Mouse (Mus musculus) macrophage (primary cell): ENCODE measurements at regions not wholly inside any gene's neighbourhood (a gene's known extent, or its start where the extent isn't known, plus 50 kb on each side); places are given as distances from the start of the nearest gene placed in this dataset.

Experiments used
- H3K27ac ChIP-seq: fragments of 350-480 bp; formaldehyde crosslinking; 2 replicates; pipeline ENCODE4 v1.9.0; 2021
- H3K36me3 ChIP-seq: fragments of 350-480 bp; formaldehyde crosslinking; 2 replicates; pipeline ENCODE4 v1.9.0; 2021; ENCODE audit errors: inconsistent target
- H3K4me3 ChIP-seq: fragments of 350-480 bp; formaldehyde crosslinking; 2 replicates; pipeline ENCODE4 v1.9.0; 2021; ENCODE audit errors: inconsistent target
- H3K79me2 ChIP-seq: fragments of 350-480 bp; formaldehyde crosslinking; 2 replicates; pipeline ENCODE4 v1.9.0; 2021; ENCODE audit errors: inconsistent target
- WGBS: methylation state at CpG from one replicate; pipeline ENCODE4 v1.1.7; 2026; ENCODE audit warnings: inconsistent platforms; ENCODE audit not compliant: missing documents; 5-methylcytosine and 5-hydroxymethylcytosine counted together

DNA sequence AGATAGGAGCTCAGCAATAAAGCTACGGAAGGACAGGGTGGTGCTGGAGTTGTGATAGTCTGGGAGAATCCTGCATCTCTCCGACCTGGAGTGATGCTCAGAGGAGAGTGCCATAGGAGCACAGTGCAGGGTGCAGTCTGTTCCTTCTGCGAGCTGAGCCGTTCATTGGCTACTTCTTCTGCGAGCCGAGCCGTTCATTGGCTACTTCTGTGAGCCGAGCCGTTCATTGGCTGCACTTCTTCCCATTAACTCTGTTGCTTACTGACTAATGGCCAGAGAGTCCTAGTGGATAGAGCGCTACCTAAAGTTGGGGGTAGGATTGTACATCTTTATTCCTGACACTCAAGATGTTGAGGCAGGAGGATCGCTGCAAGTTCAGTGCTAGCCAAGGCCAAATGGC, 222.3 kb upstream of the Map3k1 start:
- Histone ChIP-seq H3K36me3 (no peaks in the 10 kb centered on the region), H3K27ac (no peak overlapping the region), H3K4me3 (no peak overlapping the region), H3K79me2 (no peaks in the 10 kb centered on the region)
- 93% methylated on average over 11 of the region's 11 CpGs for WGBS

GRCm38 (mm10) chr13:112031631-112032320, 223.0 kb upstream of the Map3k1 start:
- H3K27ac ChIP-seq, result no peak overlapping the region
- H3K4me3 ChIP-seq, result no peak overlapping the region
- 95% methylated on average over 24 of the region's 24 CpGs for WGBS
- no peaks in the 10 kb centered on the region for H3K36me3 ChIP-seq
- H3K79me2 ChIP-seq, result no peaks in the 10 kb centered on the region

DNA sequence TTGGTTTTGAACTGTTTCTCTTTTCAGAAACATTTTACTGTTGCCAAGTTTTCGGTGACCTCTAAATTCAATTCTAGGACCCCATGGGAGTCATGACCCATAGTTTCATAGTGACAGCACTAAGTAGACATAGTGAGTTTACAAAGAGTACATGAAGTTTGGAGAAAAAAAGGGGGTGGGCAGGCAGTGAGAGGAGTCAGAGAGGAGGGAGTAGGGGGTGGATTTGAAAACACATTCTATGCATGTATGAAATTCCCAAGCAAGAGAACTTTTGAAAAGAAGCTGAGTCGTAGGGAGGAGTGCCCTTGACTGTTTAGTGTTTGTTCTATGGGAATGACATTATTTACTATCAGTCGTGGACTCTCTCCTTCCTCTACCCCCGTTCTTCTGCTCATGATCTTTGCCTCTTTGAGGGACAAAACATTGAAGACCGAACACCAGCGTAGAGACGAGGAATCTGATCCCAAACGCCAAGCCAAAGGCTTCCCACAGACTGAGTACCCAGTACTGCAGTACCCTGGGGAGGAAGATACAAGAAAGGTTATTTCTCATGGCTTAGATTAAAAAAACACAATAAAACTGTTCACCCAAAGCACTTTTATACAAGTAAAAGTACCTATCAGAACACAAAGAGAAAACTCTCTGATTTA, 229.1 kb upstream of the Map3k1 start:
- Histone ChIP-seq H3K27ac (no peak overlapping the region), H3K79me2 (no peaks in the 10 kb centered on the region), H3K4me3 (no peak overlapping the region), H3K36me3 (no peaks in the 10 kb centered on the region)
- WGBS, result 93% methylated on average over 8 of the region's 8 CpGs

DNA sequence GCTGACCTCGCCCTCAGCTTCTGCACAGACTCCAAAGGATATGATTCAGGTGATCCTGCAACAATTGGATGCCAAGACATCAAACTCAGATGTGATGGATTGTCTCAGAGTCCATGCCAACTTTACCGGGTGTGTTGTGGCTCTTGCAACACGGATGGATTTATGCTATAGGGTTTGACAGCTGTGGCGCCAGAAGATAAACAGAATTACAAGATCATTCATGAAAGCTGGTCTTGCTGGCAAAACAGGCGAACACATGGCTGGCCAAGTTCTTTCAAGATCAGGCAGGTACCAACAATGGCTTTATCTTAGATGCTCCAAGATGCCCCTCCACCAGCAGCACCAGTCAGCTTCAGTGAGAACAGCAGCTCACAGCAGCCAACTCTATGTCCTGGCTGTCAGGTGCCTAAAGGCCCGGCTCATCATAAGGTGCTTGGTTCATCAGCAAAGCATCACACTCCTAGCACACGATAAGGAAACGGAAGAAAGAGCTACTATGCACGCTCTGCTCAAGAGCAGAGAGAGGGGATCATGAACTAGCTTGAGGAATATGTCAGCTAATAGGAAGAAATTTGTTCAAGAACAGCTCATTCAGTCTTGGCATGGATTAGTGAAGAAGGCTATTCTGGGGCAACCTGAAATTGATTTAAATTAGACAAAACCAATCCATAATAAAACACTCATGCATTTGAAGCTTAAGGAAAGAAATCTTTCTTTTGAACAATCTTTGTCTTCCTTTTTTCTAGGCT, 229.9 kb upstream of the Map3k1 start:
- no peaks in the 10 kb centered on the region for H3K36me3 ChIP-seq
- 91% methylated on average over 9 of the region's 9 CpGs for WGBS
- no peak overlapping the region for H3K4me3 ChIP-seq
- no peak overlapping the region for H3K27ac ChIP-seq
- no peaks in the 10 kb centered on the region for H3K79me2 ChIP-seq

DNA sequence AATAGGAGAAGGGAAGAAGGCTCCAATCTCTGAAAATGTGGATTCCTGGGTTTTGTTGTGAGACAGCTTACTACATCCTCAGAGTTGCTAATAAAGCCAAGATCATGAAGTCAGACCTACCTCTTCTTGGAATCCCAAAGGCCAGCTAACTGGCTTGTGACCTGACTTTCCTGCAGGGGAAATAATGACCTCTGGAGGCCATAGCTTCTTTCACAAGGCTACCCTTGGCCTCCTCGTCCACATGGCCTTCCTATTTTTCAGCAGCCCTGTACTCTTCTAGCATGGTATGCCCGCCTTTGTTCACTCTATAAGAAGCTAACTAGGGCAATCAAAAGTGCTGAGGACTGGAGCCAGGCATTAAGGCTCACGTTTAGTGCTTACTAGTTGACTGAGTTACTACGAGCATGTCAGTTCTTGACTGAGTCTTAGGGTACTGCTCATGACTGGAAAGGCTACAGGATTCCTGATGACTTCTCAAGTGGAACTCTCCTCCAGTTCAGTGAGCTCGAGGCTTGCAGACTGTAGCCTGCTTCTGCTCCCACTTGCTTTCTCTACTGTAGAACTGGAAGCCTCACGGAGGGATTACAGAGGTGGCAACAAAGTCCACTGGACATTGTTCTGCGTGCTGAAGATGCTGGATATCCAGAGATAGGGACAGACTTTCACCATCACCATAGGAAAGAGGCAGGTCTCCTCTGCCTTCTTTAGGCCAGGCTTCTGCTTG, 230.8 kb upstream of the Map3k1 start:
- no peak overlapping the region for H3K4me3 ChIP-seq
- 95% methylated on average over 7 of the region's 7 CpGs for WGBS
- no peaks in the 10 kb centered on the region for H3K79me2 ChIP-seq
- no peaks in the 10 kb centered on the region for H3K36me3 ChIP-seq
- H3K27ac ChIP-seq, result no peak overlapping the region

DNA sequence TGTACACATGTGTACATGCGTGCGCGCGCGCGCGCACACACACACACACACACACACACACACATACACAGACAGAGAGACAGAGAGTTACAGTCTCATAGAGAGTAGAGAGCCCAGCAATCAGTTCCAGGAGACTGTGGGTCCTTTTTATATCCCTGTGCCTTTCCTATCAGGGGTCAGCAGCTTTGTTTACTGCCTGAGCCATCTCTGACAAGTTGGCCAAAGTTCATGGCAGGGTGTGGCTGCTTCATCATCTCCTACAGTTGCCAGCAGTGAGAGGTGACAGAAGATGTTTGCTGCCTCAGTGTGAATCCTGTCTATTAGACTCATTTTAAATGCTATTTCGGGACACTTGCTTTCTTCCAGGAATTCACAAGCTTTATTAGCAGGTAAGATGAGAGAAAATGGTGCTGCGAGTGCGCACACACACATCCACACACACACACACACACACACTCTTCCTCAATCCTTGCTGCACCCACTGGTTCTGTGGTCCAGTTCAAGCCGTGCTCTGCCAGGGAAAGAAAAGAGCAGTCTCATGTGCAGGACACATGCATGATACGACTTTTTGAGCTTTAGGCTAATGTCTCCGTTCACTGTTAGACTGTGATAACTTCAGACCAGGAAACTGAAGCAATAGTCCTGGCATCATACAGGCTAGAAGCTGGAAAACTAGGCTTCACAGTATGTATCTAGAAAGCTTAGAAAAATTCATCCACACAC, 234.9 kb upstream of the Map3k1 start:
- no peak overlapping the region for H3K4me3 ChIP-seq
- H3K79me2 ChIP-seq, result no peaks in the 10 kb centered on the region
- no peaks in the 10 kb centered on the region for H3K36me3 ChIP-seq
- WGBS, result 97% methylated on average over 13 of the region's 13 CpGs
- no peak overlapping the region for H3K27ac ChIP-seq

DNA sequence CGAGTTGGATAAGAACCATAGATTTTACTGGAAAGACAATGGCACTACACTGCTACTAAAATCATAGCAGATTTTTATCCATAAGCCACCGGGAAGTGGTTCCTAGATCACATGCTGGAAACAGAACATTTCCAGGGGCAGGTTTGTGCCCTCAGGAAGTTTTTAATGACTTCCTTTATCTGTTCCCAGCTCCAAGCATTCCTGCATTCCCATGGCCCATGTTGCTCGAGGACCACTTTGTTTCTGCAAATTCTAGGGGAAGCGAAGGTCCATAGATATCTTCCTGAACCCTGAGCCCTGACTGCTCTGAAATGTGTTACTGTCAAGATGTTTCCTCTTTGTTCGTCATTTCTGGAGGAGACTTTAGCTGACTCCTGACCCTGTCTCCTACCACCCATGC, 235.6 kb upstream of the Map3k1 start:
- 74% methylated on average over 5 of the region's 5 CpGs for WGBS
- H3K36me3 ChIP-seq, result no peaks in the 10 kb centered on the region
- no peak overlapping the region for H3K27ac ChIP-seq
- no peak overlapping the region for H3K4me3 ChIP-seq
- H3K79me2 ChIP-seq, result no peaks in the 10 kb centered on the region

GRCm38 (mm10) chr13:112046247-112047211, 237.7 kb upstream of the Map3k1 start:
- 96% methylated on average over 12 of the region's 15 CpGs for WGBS
- no peaks in the 10 kb centered on the region for H3K79me2 ChIP-seq
- no peak overlapping the region for H3K4me3 ChIP-seq
- no peaks in the 10 kb centered on the region for H3K36me3 ChIP-seq
- no peak overlapping the region for H3K27ac ChIP-seq

DNA sequence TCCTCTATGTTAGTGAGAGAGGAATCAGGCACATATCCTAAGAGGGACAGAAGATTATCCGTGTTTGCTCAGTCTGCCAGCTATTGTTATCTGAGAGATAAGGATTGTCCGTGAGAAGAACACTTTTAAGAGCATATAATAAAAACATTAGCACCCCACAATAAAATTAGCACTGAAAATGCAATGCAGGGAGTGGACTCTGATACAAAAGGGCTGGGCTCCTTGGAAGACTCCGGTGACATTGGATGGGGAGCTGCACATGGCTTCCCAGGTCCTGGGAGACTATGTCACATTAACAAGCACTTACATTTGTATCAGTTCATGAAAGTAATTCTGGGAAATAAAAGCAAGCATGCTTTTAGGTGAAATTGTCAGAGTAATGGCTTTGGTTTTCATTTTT, 238.6 kb upstream of the Map3k1 start:
- Histone ChIP-seq H3K27ac (no peak overlapping the region), H3K79me2 (no peaks in the 10 kb centered on the region), H3K4me3 (no peak overlapping the region), H3K36me3 (no peaks in the 10 kb centered on the region)
- WGBS, result 89% methylated on average over 3 of the region's 3 CpGs

DNA sequence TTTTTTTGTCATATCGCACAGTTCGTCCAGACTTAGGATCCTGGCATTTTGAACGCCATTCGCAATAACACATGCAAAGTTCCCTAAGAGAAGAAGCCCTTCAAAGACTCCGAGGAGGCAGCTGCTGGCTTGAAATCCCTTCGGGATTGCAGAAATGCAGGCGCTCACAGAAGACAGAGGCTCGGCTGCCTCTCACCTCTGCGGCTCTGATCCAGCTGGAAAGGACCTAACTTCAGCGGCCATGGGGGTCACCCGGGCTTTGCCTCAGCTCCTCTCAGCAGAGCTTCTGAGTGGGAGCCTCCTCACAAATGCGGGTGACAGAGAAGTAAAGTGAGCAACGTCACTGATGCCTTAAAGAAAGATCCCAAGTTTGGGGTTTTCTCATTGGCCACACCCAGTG, 239.1 kb upstream of the Map3k1 start:
- Histone ChIP-seq H3K27ac (no peak overlapping the region), H3K4me3 (no peak overlapping the region), H3K79me2 (no peaks in the 10 kb centered on the region), H3K36me3 (no peaks in the 10 kb centered on the region)
- 91% methylated on average over 13 of the region's 13 CpGs for WGBS

DNA sequence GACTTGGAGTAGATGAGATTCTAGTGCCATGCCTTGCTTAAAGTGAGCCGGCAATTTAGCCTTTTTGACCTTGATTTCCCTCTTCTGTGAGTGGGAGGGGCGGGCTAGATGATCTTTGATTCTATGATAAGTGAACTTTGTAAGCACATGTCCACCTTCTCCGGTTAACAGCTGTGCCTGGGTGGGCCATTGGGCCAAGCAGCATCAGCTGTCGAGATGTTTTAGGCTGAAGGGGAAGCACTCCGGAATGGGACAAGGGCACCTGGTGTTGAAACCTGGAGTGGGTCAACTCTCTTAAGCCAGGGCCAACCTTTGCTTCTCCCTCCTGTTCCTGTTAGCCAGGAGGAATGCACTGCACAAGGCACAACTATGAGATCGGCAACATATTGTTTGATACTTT, 239.5 kb upstream of the Map3k1 start:
- Histone ChIP-seq H3K36me3 (no peaks in the 10 kb centered on the region), H3K79me2 (no peaks in the 10 kb centered on the region), H3K27ac (no peak overlapping the region), H3K4me3 (no peak overlapping the region)
- 95% methylated on average over 6 of the region's 6 CpGs for WGBS

GRCm38 (mm10) chr13:112050892-112051291, 237.4 kb upstream of the Ankrd55 start:
- Histone ChIP-seq H3K4me3 (no peak overlapping the region), H3K79me2 (no peaks in the 10 kb centered on the region)
- WGBS, result 95% methylated on average over 10 of the region's 11 CpGs

GRCm38 (mm10) chr13:112052011-112052410, 236.2 kb upstream of the Ankrd55 start:
- Histone ChIP-seq H3K79me2 (no peaks in the 10 kb centered on the region), H3K4me3 (no peak overlapping the region), H3K27ac (no peak overlapping the region), H3K36me3 (no peaks in the 10 kb centered on the region)
- WGBS, result 94% methylated on average over 3 of the region's 3 CpGs

More at GRCm38 (mm10) chr13:112050892-112051291, 237.4 kb upstream of the Ankrd55 start:
- H3K36me3 ChIP-seq, result no peaks in the 10 kb centered on the region
- no peak overlapping the region for H3K27ac ChIP-seq
